Mouse (Mus musculus) midbrain, embryonic 15.5 days (tissue): ENCODE results near the gene Arhgef10l. TPM values are rescaled to one million over a fixed set of nuclear protein-coding genes. Genes with fewer than 3 reads are reported as not detected.
"Not testable (repeated sequence)": the region's sequence is repeated elsewhere in the genome, so short reads cannot be mapped to it uniquely, and the experiment has no call there.

Experiments used
- ATAC-seq: fragments of 200-750 bp; cut with Nextera tagmentation; replicated peaks from 2 replicates; pipeline ENCODE4 v1.8.0; 2017; ENCODE audit warnings: moderate TSS enrichment
- H3K27ac ChIP-seq: fragments of 300-500 bp; sonication (generic); 2 replicates; pipeline ENCODE4 v1.5.1; 2015; ENCODE audit warnings: mild to moderate bottlenecking, inconsistent platforms
- H3K27me3 ChIP-seq: fragments of 300-500 bp; sonication (generic); replicated peaks from 2 replicates; pipeline ENCODE4 v1.6.1; 2015; ENCODE audit warnings: inconsistent platforms
- H3K36me3 ChIP-seq: fragments of 300-500 bp; sonication (generic); replicated peaks from 2 replicates; pipeline ENCODE4 v1.6.1; 2015; ENCODE audit warnings: inconsistent platforms
- H3K4me1 ChIP-seq: fragments of 300-500 bp; sonication (generic); 2 replicates; pipeline ENCODE4 v1.6.1; 2015; ENCODE audit warnings: inconsistent platforms
- H3K4me2 ChIP-seq: fragments of 300-500 bp; sonication (generic); 2 replicates; pipeline ENCODE4 v1.6.1; 2015; ENCODE audit warnings: inconsistent platforms, mild to moderate bottlenecking, moderate library complexity
- H3K4me3 ChIP-seq: fragments of 300-500 bp; sonication (generic); 2 replicates; pipeline ENCODE4 v1.5.1; 2015; ENCODE audit warnings: mild to moderate bottlenecking, inconsistent platforms
- H3K9ac ChIP-seq: fragments of 300-500 bp; sonication (generic); 2 replicates; pipeline ENCODE4 v1.6.1; 2015; ENCODE audit warnings: mild to moderate bottlenecking, inconsistent platforms
- H3K9me3 ChIP-seq: fragments of 300-500 bp; sonication (generic); 2 replicates; pipeline ENCODE4 v1.6.1; 2016; ENCODE audit warnings: inconsistent platforms
- WGBS: fragments of 180-500 bp; shearing (Covaris S2); methylation state at CpG from one replicate; pipeline ENCODE4 v1.1.7; 2015; ENCODE audit warnings: mixed read lengths; 5-methylcytosine and 5-hydroxymethylcytosine counted together
- polyA plus RNA-seq: library from polyadenylated mRNA; unstranded; fragments of >200 nt; fragmentation: Nextera tagmentation; extraction: Ambion mirVana; gene quantifications from 2 replicates; pipeline ENCODE4 v1.2.1, GENCODE M21; 2015

Arhgef10l gene
- polyA plus RNA-seq, 1 experiment from 2014 or later: 30.7 TPM

GRCm38 (mm10) chr4:140564459-140564858 lies 101.4 kb downstream of the Arhgef10l start:
- not testable (repeated sequence) for H3K4me3 ChIP-seq, ATAC-seq, H3K4me1 ChIP-seq, H3K27ac ChIP-seq, H3K27me3 ChIP-seq, H3K4me2 ChIP-seq, H3K9me3 ChIP-seq, H3K9ac ChIP-seq
- WGBS: 100% methylated on average over 1 of the region's 1 CpGs
- peaks cover 70% of the 10 kb centered on the region for H3K36me3 ChIP-seq

DNA sequence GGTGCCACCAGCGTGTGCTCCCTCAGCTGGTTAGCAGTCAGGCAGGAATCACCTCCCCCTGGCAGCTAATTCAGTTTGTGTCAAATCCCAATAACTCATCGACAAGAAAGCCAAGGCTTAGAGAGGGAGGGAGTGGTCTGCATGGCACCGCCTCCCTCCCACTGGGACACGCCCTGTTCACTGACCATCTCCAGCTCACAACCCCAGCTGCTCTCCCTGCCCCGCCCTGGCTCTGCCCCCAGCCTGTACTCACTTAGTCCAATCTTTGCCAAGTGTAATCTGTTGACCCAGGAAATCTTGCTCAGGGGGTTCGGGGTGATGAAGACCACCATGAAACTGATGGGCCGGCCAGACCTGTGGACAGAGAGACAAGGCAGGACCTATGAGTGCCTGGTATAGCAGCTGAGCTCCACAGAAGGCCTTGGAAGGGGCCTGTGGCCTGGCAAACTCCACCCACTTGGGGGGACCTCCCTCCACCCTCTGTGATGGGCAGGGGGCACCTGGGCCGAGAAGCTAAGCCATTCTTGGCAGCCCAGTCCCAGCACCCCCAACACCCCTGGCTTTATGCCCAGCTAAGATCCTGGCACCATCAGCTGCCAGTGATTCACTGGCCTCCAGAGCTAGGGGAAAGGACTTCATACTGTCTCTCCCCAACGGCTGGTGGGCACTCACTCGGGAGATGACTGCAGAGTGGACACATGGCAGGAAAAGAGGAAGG lies 103.2 kb downstream of the Arhgef10l start:
- H3K4me1 ChIP-seq: no peaks in the 10 kb centered on the region
- peaks cover 54% of the 10 kb centered on the region for H3K36me3 ChIP-seq
- H3K9ac ChIP-seq: no peak overlapping the region
- H3K9me3 ChIP-seq: no peaks in the 10 kb centered on the region
- no peaks in the 10 kb centered on the region for H3K27me3 ChIP-seq
- 0 out of 2 replicates have a peak overlapping the region, but pooled peaks have one; percentile 48 for H3K27ac ChIP-seq
- 79% methylated on average over 10 of the region's 10 CpGs for WGBS
- ATAC-seq: peak; percentile 69; the same call in 1 of the 2 replicates
- H3K4me2 ChIP-seq: no peak overlapping the region
- H3K4me3 ChIP-seq: no peak overlapping the region

- peaks cover 45% of the 10 kb centered on the region for H3K36me3 ChIP-seq
- WGBS: 100% methylated on average over 3 of the region's 3 CpGs
- no peak overlapping the region for H3K4me2 ChIP-seq
- no peaks in the 10 kb centered on the region for H3K9me3 ChIP-seq
- no peak overlapping the region for H3K4me3 ChIP-seq
- H3K27ac ChIP-seq: no peak overlapping the region
- H3K9ac ChIP-seq: no peak overlapping the region
- no peak for ATAC-seq
- no peaks in the 10 kb centered on the region for H3K4me1 ChIP-seq
- no peaks in the 10 kb centered on the region for H3K27me3 ChIP-seq
These were observed 104.1 kb downstream of the Arhgef10l start for GRCm38 (mm10) chr4:140561744-140562143.

- H3K27ac ChIP-seq: no peak overlapping the region
- H3K36me3 ChIP-seq: peaks cover 31% of the 10 kb centered on the region
- no peak overlapping the region for H3K4me3 ChIP-seq
- H3K4me1 ChIP-seq: no peaks in the 10 kb centered on the region
- no peaks in the 10 kb centered on the region for H3K9me3 ChIP-seq
- 93% methylated on average over 4 of the region's 4 CpGs for WGBS
- no peak for ATAC-seq
- no peak overlapping the region for H3K9ac ChIP-seq
- H3K4me2 ChIP-seq: no peak overlapping the region
- no peaks in the 10 kb centered on the region for H3K27me3 ChIP-seq
These were observed 106.0 kb downstream of the Arhgef10l start for GRCm38 (mm10) chr4:140559862-140560261.

DNA sequence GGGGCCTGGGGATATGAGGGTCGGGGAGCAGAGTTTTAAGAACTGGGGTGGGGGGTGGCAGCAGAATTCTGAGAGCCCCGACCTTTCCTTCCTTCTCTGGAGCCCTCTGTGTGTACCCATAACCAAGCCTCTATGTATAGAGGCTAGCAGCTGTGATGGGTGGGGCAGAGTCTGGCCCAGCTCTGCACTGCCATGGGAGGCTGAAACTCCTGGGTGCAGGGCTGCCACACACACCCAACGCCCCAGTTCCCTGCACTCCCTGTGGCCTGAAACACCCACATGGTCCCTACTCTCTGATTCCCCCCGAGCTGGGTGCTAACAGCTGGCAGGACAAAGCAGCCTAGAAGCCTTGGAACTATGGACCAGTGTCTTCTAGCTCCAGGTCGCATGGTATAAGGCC lies 107.6 kb downstream of the Arhgef10l start:
- Histone ChIP-seq H3K36me3 (peaks cover 25% of the 10 kb centered on the region), H3K4me1 (no peaks in the 10 kb centered on the region), H3K4me3 (no peak overlapping the region), H3K27me3 (no peaks in the 10 kb centered on the region), H3K9me3 (no peaks in the 10 kb centered on the region), H3K9ac (no peak overlapping the region), H3K27ac (no peak overlapping the region), H3K4me2 (no peak overlapping the region)
- 85% methylated on average over 5 of the region's 5 CpGs for WGBS
- ATAC-seq: no peak

GRCm38 (mm10) chr4:140556561-140556960 lies 109.3 kb downstream of the Arhgef10l start:
- ATAC-seq: no peak
- Histone ChIP-seq H3K9ac (no peak overlapping the region), H3K36me3 (peaks cover 17% of the 10 kb centered on the region)

GRCm38 (mm10) chr4:140555273-140555672 lies 110.5 kb downstream of the Arhgef10l start:
- H3K27ac ChIP-seq: no peak overlapping the region
- ATAC-seq: no peak; the same call in 1 of the 2 replicates
- no peak overlapping the region for H3K9ac ChIP-seq
- no peaks in the 10 kb centered on the region for H3K27me3 ChIP-seq
- no peaks in the 10 kb centered on the region for H3K9me3 ChIP-seq
- H3K36me3 ChIP-seq: peaks cover 16% of the 10 kb centered on the region
- no peak overlapping the region for H3K4me2 ChIP-seq
- H3K4me3 ChIP-seq: no peak overlapping the region
- WGBS: 53% methylated on average over 7 of the region's 7 CpGs
- H3K4me1 ChIP-seq: no peaks in the 10 kb centered on the region

More at GRCm38 (mm10) chr4:140556561-140556960, 109.3 kb downstream of the Arhgef10l start:
- Histone ChIP-seq H3K27me3 (no peaks in the 10 kb centered on the region), H3K4me3 (no peak overlapping the region), H3K27ac (no peak overlapping the region), H3K4me2 (no peak overlapping the region), H3K9me3 (no peaks in the 10 kb centered on the region), H3K4me1 (no peaks in the 10 kb centered on the region)
- 73% methylated on average over 10 of the region's 10 CpGs for WGBS

- Histone ChIP-seq H3K9me3 (no peaks in the 10 kb centered on the region), H3K4me3 (no peak overlapping the region), H3K36me3 (peaks cover 16% of the 10 kb centered on the region), H3K27ac (no peak overlapping the region), H3K9ac (no peak overlapping the region), H3K4me2 (no peak overlapping the region), H3K27me3 (no peaks in the 10 kb centered on the region), H3K4me1 (no peaks in the 10 kb centered on the region)
- WGBS: 83% methylated on average over 4 of the region's 4 CpGs
- no peak for ATAC-seq
These were observed 111.3 kb downstream of the Arhgef10l start for GRCm38 (mm10) chr4:140554552-140554951.

- Histone ChIP-seq H3K27ac (no peak overlapping the region), H3K9ac (no peak overlapping the region), H3K4me3 (no peak overlapping the region), H3K9me3 (no peaks in the 10 kb centered on the region), H3K4me2 (no peak overlapping the region), H3K4me1 (peaks cover 4% of the 10 kb centered on the region; the same call in 1 of the 2 replicates), H3K36me3 (peaks cover 16% of the 10 kb centered on the region), H3K27me3 (no peaks in the 10 kb centered on the region)
- WGBS: 92% methylated on average over 17 of the region's 17 CpGs
- no peak for ATAC-seq
These were observed 114.0 kb downstream of the Arhgef10l start for GRCm38 (mm10) chr4:140551766-140552165.

GRCm38 (mm10) chr4:140550670-140551069 lies 115.1 kb downstream of the Arhgef10l start:
- no peak overlapping the region for H3K27ac ChIP-seq
- H3K4me1 ChIP-seq: peaks cover 4% of the 10 kb centered on the region; the same call in 1 of the 2 replicates
- no peak overlapping the region for H3K4me2 ChIP-seq
- WGBS: 94% methylated on average over 6 of the region's 6 CpGs
- no peak overlapping the region for H3K4me3 ChIP-seq
- peaks cover 16% of the 10 kb centered on the region for H3K36me3 ChIP-seq
- no peaks in the 10 kb centered on the region for H3K9me3 ChIP-seq
- no peak for ATAC-seq
- H3K9ac ChIP-seq: no peak overlapping the region
- H3K27me3 ChIP-seq: no peaks in the 10 kb centered on the region

- WGBS: 54% methylated on average over 12 of the region's 12 CpGs
- Histone ChIP-seq H3K4me2 (no peak overlapping the region), H3K27ac (peak overlapping the region; percentile 53), H3K9me3 (no peaks in the 10 kb centered on the region), H3K36me3 (peaks cover 16% of the 10 kb centered on the region), H3K4me1 (peaks cover 4% of the 10 kb centered on the region; the same call in 1 of the 2 replicates), H3K9ac (no peak overlapping the region), H3K27me3 (no peaks in the 10 kb centered on the region), H3K4me3 (no peak overlapping the region)
- ATAC-seq: no peak
These were observed 115.8 kb downstream of the Arhgef10l start for GRCm38 (mm10) chr4:140549975-140550374.

DNA sequence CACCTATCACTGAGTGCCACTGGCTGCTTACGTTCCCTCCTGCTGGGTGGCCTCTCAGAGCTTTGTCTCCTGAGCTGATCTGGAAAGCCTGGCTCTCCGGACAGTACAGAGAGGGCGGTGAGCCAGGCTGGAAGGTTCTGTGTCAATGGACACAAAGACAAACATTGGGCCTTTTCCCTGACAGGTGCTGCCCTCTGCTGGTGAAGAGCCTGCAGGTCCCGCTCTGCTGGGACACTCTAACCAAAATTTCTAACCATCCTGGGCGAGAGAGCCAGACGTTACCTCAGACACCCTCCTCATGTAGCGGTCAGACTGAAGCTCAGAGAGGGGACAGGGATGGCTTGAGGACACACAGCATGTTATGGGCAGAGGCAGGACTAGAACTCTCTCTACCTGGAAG lies 118.3 kb downstream of the Arhgef10l start:
- peak; percentile 62 for ATAC-seq
- no peak overlapping the region for H3K9ac ChIP-seq
- no peak overlapping the region for H3K4me2 ChIP-seq
- H3K4me3 ChIP-seq: no peak overlapping the region
- no peaks in the 10 kb centered on the region for H3K27me3 ChIP-seq
- no peak overlapping the region for H3K27ac ChIP-seq
- 15% methylated on average over 7 of the region's 7 CpGs for WGBS
- H3K9me3 ChIP-seq: no peaks in the 10 kb centered on the region
- peaks cover 21% of the 10 kb centered on the region for H3K36me3 ChIP-seq
- peaks cover 4% of the 10 kb centered on the region; the same call in 1 of the 2 replicates for H3K4me1 ChIP-seq

DNA sequence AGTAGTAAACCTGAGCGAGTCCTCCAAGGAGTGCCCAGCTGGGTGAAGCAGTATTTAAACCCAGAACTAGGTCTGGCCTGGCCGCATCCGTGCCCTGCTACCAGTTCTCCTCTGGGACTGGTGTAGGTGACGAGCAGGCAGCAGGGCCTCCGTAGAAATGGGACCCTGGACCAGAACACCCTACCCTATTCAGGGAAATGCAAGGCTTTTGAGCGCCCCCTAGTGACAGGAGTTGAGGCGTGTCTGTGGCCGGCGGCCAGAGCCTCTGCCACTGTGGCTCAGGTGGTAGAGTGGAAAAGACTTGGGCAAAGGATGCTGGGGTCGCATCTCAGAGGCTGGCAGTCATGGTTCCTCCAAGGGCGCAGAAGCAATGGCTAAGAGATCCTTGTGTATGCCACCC lies 126.7 kb downstream of the Arhgef10l start:
- H3K27me3 ChIP-seq: no peaks in the 10 kb centered on the region
- H3K4me3 ChIP-seq: no peak overlapping the region
- no peak overlapping the region for H3K27ac ChIP-seq
- H3K4me2 ChIP-seq: no peak overlapping the region
- WGBS: 33% methylated on average over 11 of the region's 11 CpGs
- ATAC-seq: 0 out of 2 replicates have a peak, but pooled peaks have one; percentile 24
- H3K36me3 ChIP-seq: peaks cover 12% of the 10 kb centered on the region
- no peak overlapping the region for H3K9ac ChIP-seq
- peaks cover 11% of the 10 kb centered on the region for H3K4me1 ChIP-seq
- H3K9me3 ChIP-seq: no peaks in the 10 kb centered on the region
